20 mouse cellular contexts compared by ENCODE assay signal in the genomic region with DNA sequence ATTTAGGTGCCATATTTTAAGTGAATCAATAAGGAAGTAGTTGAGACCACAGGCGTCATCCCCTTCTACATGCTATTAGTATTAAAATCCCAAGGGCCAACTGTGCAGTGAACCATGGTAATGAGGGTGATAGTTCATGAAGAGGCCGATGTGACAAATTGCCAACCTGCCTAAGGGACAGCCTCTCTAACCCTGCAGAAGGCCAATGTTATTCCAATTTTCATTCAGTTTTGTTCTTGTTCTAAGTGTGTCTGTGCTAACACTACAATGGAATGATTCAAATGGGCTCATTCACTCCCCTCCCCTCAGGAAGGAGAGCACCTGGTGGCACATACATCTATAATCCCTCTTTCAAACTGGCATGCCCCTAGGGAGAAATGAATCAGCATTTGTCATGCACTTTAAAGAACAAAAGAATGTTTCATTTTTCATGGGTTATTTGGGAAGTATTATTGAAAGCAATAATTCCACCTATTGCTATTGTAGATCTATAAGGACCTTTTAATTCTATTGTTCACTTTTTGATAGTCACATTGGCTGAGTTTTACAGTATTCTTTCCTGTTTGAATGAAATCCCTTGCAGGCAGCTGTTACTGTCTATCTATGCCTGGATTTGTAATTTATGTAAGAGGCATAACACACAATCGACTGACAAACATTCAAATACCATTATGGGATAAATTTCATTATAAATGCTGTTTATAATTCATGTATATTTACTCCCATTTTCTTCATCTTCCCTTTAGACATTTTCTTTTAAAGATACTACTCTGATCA.
DNase-seq lines count a peak whose midpoint lies in the region; ATAC-seq lines count a peak whose summit lies in the region.
"Had no signal": no experiment of that assay in that cellular context is flagged by ENCODE, and none has a peak within 500 bp of the region (broad histone marks: within the 10 kb centered on the region; RNA-seq: fewer than 3 reads in every experiment).

No protein-coding gene starts in this region.

- H3K4me1 ChIP-seq in midbrain, embryonic 11.5 days (ENCODE audit: control insufficient read depth, insufficient read depth, low read length): peaks cover 4% of the 10 kb centered on the region; the same call in 1 of the 2 replicates
- peaks cover 8% of the 10 kb centered on the region for H3K4me1 ChIP-seq in midbrain, embryonic 10.5 days
- H3K4me1 ChIP-seq in hindbrain, embryonic 12.5 days: peaks cover 4% of the 10 kb centered on the region
- no peaks in the 10 kb centered on the region for H3K4me1 ChIP-seq in neural tube, embryonic 14.5 days (ENCODE audit: control insufficient read depth, insufficient read depth, low read length)
- H3K4me1 ChIP-seq: megakaryocyte, embryonic 14.5 days had no signal

- 50% methylated on average over 3 of the region's 3 CpGs for WGBS in midbrain, embryonic 11.5 days
- WGBS in midbrain, embryonic 10.5 days: 57% methylated on average over 3 of the region's 3 CpGs
- WGBS in hindbrain, embryonic 12.5 days: 26% methylated on average over 3 of the region's 3 CpGs
- WGBS in neural tube, embryonic 14.5 days: 10% methylated on average over 3 of the region's 3 CpGs

- no peak overlapping the region for H3K4me2 ChIP-seq in midbrain, embryonic 11.5 days
- no peak overlapping the region for H3K4me2 ChIP-seq in hindbrain, embryonic 12.5 days (replicated peaks)
- no peak overlapping the region for H3K4me2 ChIP-seq in neural tube, embryonic 14.5 days (ENCODE audit: low read depth, low read length)
- H3K4me2 ChIP-seq: forebrain, embryonic 12.5 days; heart, embryonic 11.5 days; liver, embryonic 11.5 days had no signal

- no peak for DNase-seq in midbrain, embryonic 11.5 days (ENCODE audit: low spot score, missing footprints)
- DNase-seq in midbrain, embryonic 10.5 days (ENCODE audit: low spot score): no peak
- DNase-seq in embryo, embryonic 10 days (ENCODE audit: low spot score): peak; percentile 64
- DNase-seq in adrenal gland, postnatal 10 days: no peak
- no peak for DNase-seq in right cerebral cortex, postnatal 14 days
- DNase-seq: cerebellum, adult 11-12 months; gastrocnemius, postnatal 10 days; heart, postnatal 4 days; kidney, adult 11 months; right cerebral cortex, postnatal 25 days had no signal

- no peak overlapping the region for H3K9ac ChIP-seq in midbrain, embryonic 11.5 days (ENCODE audit: low read length)
- no peak overlapping the region for H3K9ac ChIP-seq in hindbrain, embryonic 12.5 days
- no peak overlapping the region for H3K9ac ChIP-seq in neural tube, embryonic 14.5 days (replicated peaks; ENCODE audit: low read depth, low read length)
- H3K9ac ChIP-seq: forebrain, embryonic 12.5 days had no signal

- H3K4me3 ChIP-seq in midbrain, embryonic 11.5 days (ENCODE audit: low read depth, low read length): no peak overlapping the region
- H3K4me3 ChIP-seq in midbrain, embryonic 10.5 days: no peak overlapping the region
- no peak overlapping the region for H3K4me3 ChIP-seq in hindbrain, embryonic 12.5 days
- H3K4me3 ChIP-seq in neural tube, embryonic 14.5 days (ENCODE audit: low read depth, low read length): no peak overlapping the region
- H3K4me3 ChIP-seq: forebrain, embryonic 12.5 days; megakaryocyte, embryonic 14.5 days had no signal

- peak; percentile 70 for ATAC-seq in midbrain, embryonic 11.5 days (ENCODE audit: low FRiP score)
- ATAC-seq in hindbrain, embryonic 12.5 days (ENCODE audit: low FRiP score): peak; percentile 89
- ATAC-seq in neural tube, embryonic 14.5 days (ENCODE audit: low read depth): peak; percentile 56; the same call in 1 of the 2 replicates
- no peak for ATAC-seq in erythroid progenitor cell, adult 5-6 weeks (replicated peaks; ENCODE audit: low FRiP score, poor library complexity, severe bottlenecking)
- ATAC-seq: activated CD4-positive, CD25-positive, alpha-beta regulatory T cell, adult 4 months; CD4-positive, CD25-positive, alpha-beta regulatory T cell, adult 4 months; lung, postnatal 0 days had no signal

- H3K27me3 ChIP-seq in midbrain, embryonic 11.5 days (ENCODE audit: control insufficient read depth, insufficient read depth, low read length): no peaks in the 10 kb centered on the region
- H3K27me3 ChIP-seq in midbrain, embryonic 10.5 days (ENCODE audit: low read depth, poor library complexity, severe bottlenecking): no peaks in the 10 kb centered on the region
- no peaks in the 10 kb centered on the region for H3K27me3 ChIP-seq in hindbrain, embryonic 12.5 days
- H3K27me3 ChIP-seq in neural tube, embryonic 14.5 days (ENCODE audit: control insufficient read depth, insufficient read depth, low read length): no peaks in the 10 kb centered on the region
- H3K27me3 ChIP-seq: forebrain, embryonic 12.5 days; megakaryocyte, embryonic 14.5 days had no signal

- no peaks in the 10 kb centered on the region for H3K9me3 ChIP-seq in midbrain, embryonic 11.5 days (ENCODE audit: control insufficient read depth, low read length)
- no peaks in the 10 kb centered on the region for H3K9me3 ChIP-seq in midbrain, embryonic 10.5 days (replicated peaks)
- H3K9me3 ChIP-seq in hindbrain, embryonic 12.5 days (replicated peaks): no peaks in the 10 kb centered on the region
- no peaks in the 10 kb centered on the region for H3K9me3 ChIP-seq in neural tube, embryonic 14.5 days (ENCODE audit: control insufficient read depth, low read length)
- H3K9me3 ChIP-seq: forebrain, embryonic 12.5 days; megakaryocyte, embryonic 14.5 days had no signal

- H3K27ac ChIP-seq in midbrain, embryonic 11.5 days (ENCODE audit: low read depth, low read length): no peak overlapping the region
- no peak overlapping the region for H3K27ac ChIP-seq in midbrain, embryonic 10.5 days (replicated peaks)
- H3K27ac ChIP-seq in hindbrain, embryonic 12.5 days: no peak overlapping the region
- H3K27ac ChIP-seq in neural tube, embryonic 14.5 days (ENCODE audit: low read depth, low read length): no peak overlapping the region
- H3K27ac ChIP-seq: forebrain, embryonic 12.5 days had no signal

- no peaks in the 10 kb centered on the region for H3K36me3 ChIP-seq in midbrain, embryonic 11.5 days (ENCODE audit: control insufficient read depth, insufficient read depth, low read length)
- no peaks in the 10 kb centered on the region for H3K36me3 ChIP-seq in midbrain, embryonic 10.5 days
- no peaks in the 10 kb centered on the region for H3K36me3 ChIP-seq in hindbrain, embryonic 12.5 days
- no peaks in the 10 kb centered on the region for H3K36me3 ChIP-seq in neural tube, embryonic 14.5 days (ENCODE audit: control insufficient read depth, insufficient read depth, low read length)
- H3K36me3 ChIP-seq: forebrain, embryonic 12.5 days had no signal
